Mouse (Mus musculus) hindbrain, embryonic 12.5 days (tissue): ENCODE measurements at regions not wholly inside any gene's neighbourhood (a gene's known extent, or its start where the extent isn't known, plus 50 kb on each side); places are given as distances from the start of the nearest gene placed in this dataset.

Source experiments
- ATAC-seq: fragments of 200-750 bp; cut with Nextera tagmentation; 2 replicates; pipeline ENCODE4 v1.8.0; 2017; ENCODE audit warnings: moderate TSS enrichment; ENCODE audit not compliant: low FRiP score
- H3K27ac ChIP-seq: fragments of 300-500 bp; sonication (generic); 2 replicates; pipeline ENCODE4 v1.5.1; 2016; ENCODE audit warnings: mild to moderate bottlenecking
- H3K27me3 ChIP-seq: fragments of 300-500 bp; sonication (generic); 2 replicates; pipeline ENCODE4 v1.6.1; 2016; ENCODE audit warnings: mild to moderate bottlenecking
- H3K36me3 ChIP-seq: fragments of 300-500 bp; sonication (generic); 2 replicates; pipeline ENCODE4 v1.6.1; 2016; ENCODE audit warnings: mild to moderate bottlenecking
- H3K4me1 ChIP-seq: fragments of 300-500 bp; sonication (generic); 2 replicates; pipeline ENCODE4 v1.6.1; 2016
- H3K4me2 ChIP-seq: fragments of 300-500 bp; sonication (generic); replicated peaks from 2 replicates; pipeline ENCODE4 v1.6.1; 2016; ENCODE audit warnings: mild to moderate bottlenecking
- H3K4me3 ChIP-seq: fragments of 300-500 bp; sonication (generic); 2 replicates; pipeline ENCODE4 v1.5.1; 2016; ENCODE audit warnings: mild to moderate bottlenecking
- H3K9ac ChIP-seq: fragments of 300-500 bp; sonication (generic); 2 replicates; pipeline ENCODE4 v1.6.1; 2016; ENCODE audit warnings: mild to moderate bottlenecking, moderate library complexity
- H3K9me3 ChIP-seq: fragments of 300-500 bp; sonication (generic); replicated peaks from 2 replicates; pipeline ENCODE4 v1.6.1; 2016; ENCODE audit warnings: mild to moderate bottlenecking
- WGBS: fragments of 180-500 bp; shearing (Covaris S2); methylation state at CpG from one replicate; pipeline ENCODE4 v1.1.7; 2016; 5-methylcytosine and 5-hydroxymethylcytosine counted together

DNA sequence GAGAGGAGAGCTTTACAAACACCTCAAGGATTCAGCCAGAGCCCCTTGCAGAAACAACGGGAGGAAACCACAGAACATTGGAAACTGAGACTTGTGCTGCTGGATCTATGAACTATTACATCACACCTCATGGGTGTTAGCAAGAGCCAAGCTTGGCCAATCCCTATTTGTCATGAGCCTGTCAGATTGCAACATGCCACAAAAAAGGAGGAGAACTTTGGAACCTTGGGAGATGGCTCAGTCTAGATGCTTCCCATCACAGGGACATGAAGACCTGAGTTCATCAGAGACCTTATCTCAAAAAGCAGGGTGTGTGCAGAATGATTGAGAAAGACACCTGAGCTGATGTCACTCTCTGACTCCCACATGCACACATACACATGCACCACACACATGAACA, 68.3 kb upstream of the Onecut1 start:
- no peaks in the 10 kb centered on the region for H3K4me1 ChIP-seq
- no peak overlapping the region for H3K27ac ChIP-seq
- no peaks in the 10 kb centered on the region for H3K9me3 ChIP-seq
- no peak overlapping the region for H3K4me3 ChIP-seq
- WGBS = 85% methylated on average over 1 of the region's 1 CpGs
- no peaks in the 10 kb centered on the region for H3K27me3 ChIP-seq
- no peak overlapping the region for H3K9ac ChIP-seq
- no peak overlapping the region for H3K4me2 ChIP-seq
- ATAC-seq = no peak
- H3K36me3 ChIP-seq = no peaks in the 10 kb centered on the region

DNA sequence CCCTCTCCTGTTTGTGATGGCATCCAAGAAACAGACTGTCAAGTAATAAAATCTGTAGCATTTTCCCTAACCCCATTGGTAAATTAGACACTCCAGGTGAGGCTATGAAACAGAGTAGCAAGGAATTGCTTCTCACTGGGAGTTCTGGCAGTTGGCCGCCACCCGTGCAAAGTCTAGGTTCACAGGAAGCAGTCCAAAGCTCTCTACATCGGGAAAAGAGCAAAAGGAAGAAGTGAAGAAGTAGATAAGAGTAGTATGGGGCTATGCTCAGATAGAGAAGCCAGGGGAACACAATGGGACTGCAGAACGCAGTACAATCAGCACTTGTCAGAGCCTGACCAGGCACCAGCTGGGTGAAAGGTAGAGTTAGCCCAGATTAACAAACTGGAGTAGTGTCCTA, 65.7 kb upstream of the Onecut1 start:
- no peak overlapping the region for H3K4me2 ChIP-seq
- no peak overlapping the region for H3K27ac ChIP-seq
- no peaks in the 10 kb centered on the region for H3K27me3 ChIP-seq
- WGBS = 86% methylated on average over 4 of the region's 4 CpGs
- no peak overlapping the region for H3K4me3 ChIP-seq
- H3K9me3 ChIP-seq = no peaks in the 10 kb centered on the region
- no peaks in the 10 kb centered on the region for H3K4me1 ChIP-seq
- ATAC-seq = no peak
- no peak overlapping the region for H3K9ac ChIP-seq
- H3K36me3 ChIP-seq = no peaks in the 10 kb centered on the region

DNA sequence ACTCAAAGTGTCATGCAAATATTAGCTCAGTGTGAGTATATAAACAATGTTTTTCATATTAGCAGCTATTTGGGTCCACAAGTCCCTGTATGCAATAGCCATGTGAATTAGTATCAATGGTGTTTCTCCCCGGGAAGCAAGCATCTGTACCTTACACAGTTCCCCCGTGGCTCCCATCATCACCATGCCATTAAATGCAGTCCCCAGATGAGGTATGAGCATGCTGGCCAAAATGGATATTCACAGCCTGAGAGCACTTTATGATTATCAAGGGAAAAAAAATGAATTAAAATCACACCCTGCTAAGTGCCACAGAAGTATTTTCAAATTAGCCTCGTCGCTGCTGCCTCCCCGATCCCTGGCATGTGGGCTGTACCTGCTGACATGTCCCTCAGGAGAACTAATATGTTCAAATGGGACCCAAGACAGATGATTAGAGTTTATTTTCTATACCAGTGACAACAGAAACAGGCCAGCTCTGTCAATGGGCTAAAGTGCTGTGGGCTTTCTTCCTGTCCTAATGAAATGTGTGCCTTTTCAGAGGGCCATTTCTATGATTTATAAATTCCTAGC, 64.4 kb upstream of the Onecut1 start:
- Histone ChIP-seq H3K27me3 (no peaks in the 10 kb centered on the region), H3K27ac (no peak overlapping the region), H3K9ac (no peak overlapping the region), H3K4me3 (no peak overlapping the region), H3K9me3 (no peaks in the 10 kb centered on the region), H3K36me3 (no peaks in the 10 kb centered on the region), H3K4me1 (no peaks in the 10 kb centered on the region), H3K4me2 (no peak overlapping the region)
- 69% methylated on average over 5 of the region's 5 CpGs for WGBS
- no peak for ATAC-seq

DNA sequence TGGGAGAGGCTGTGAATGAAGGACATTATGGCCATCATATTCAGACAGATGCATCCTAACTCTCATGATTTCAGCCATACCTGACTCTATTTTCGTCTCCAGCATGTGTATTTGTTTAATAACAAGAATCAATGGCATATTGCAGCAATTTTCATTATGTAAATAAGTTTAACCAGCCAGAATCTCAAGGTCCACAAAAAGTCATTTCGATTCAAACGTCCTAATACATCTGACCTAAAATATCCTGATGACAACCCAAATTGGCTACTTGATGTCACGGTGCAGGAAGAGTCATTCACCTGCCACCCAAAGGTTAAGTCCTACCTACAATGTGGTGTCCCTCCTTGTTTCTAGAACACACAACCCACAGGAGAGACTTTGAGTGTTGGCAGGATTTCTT, 60.6 kb upstream of the Onecut1 start:
- Histone ChIP-seq H3K4me1 (no peaks in the 10 kb centered on the region), H3K9ac (no peak overlapping the region), H3K4me3 (no peak overlapping the region), H3K27me3 (no peaks in the 10 kb centered on the region), H3K27ac (no peak overlapping the region), H3K9me3 (no peaks in the 10 kb centered on the region), H3K4me2 (no peak overlapping the region), H3K36me3 (no peaks in the 10 kb centered on the region)
- no peak for ATAC-seq
- 76% methylated on average over 4 of the region's 4 CpGs for WGBS

DNA sequence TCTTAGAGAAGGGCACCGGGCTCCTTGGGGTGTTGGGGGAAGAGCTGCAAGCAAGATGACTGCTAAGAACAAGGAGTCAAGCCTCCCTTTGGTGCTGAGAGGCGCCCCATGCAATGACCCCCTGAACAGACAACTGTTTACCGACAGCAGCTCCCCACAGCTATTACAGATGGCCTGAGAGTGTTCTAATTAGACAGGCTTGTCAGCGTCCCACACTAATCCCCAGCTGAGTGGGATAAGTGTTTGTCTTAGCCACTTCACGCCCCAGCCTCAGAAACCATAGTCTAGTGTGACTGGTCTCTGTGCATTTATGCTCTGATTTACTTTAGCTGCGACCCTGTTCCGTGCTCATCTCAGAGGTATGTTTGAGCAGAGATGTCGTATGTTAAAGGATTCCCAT, 50.3 kb upstream of the Onecut1 start:
- no peaks in the 10 kb centered on the region for H3K36me3 ChIP-seq
- WGBS = 26% methylated on average over 8 of the region's 8 CpGs
- H3K27me3 ChIP-seq = peaks cover 7% of the 10 kb centered on the region; the same call in 1 of the 2 replicates
- ATAC-seq = 0 out of 2 replicates have a peak, but pooled peaks have one; percentile 19
- no peak overlapping the region for H3K27ac ChIP-seq
- H3K4me1 ChIP-seq = peaks cover 5% of the 10 kb centered on the region; the same call in 1 of the 2 replicates
- no peak overlapping the region for H3K4me2 ChIP-seq
- no peaks in the 10 kb centered on the region for H3K9me3 ChIP-seq
- H3K9ac ChIP-seq = no peak overlapping the region
- H3K4me3 ChIP-seq = no peak overlapping the region
